Mouse (Mus musculus): Measurements from ENCODE around the gene Prepl. TPM values are rescaled to one million over a fixed set of nuclear protein-coding genes. Genes with fewer than 3 reads are reported as not detected.

The Prepl gene
- polyA plus RNA-seq, 1 experiment from 2014 or later = 129 TPM

- DNase-seq (no peak), ATAC-seq (ENCODE audit: low FRiP score, low TSS enrichment) (no peak)
- no peak overlapping the region for H3K4me2 ChIP-seq (ENCODE audit: low read length)
- H3K9ac ChIP-seq (replicated peaks; ENCODE audit: low read length) = no peak overlapping the region
- no peaks in the 10 kb centered on the region for H3K9me3 ChIP-seq (ENCODE audit: control insufficient read depth, low read length)
- H3K36me3 ChIP-seq (ENCODE audit: control insufficient read depth, insufficient read depth, low read length) = no peaks in the 10 kb centered on the region
- H3K4me3 ChIP-seq (replicated peaks; ENCODE audit: low read depth, low read length) = no peak overlapping the region
- H3K4me1 ChIP-seq (ENCODE audit: control insufficient read depth, insufficient read depth, low read length) = no peaks in the 10 kb centered on the region
- WGBS = 90% methylated on average over 6 of the region's 6 CpGs
- no peaks in the 10 kb centered on the region for H3K27me3 ChIP-seq (ENCODE audit: control insufficient read depth, insufficient read depth, low read length)
- no peak overlapping the region for H3K27ac ChIP-seq (replicated peaks; ENCODE audit: low read depth, low read length)
Measured at GRCm38 (mm10) chr17:85025151-85025550, 64.9 kb downstream of the Prepl start.

GRCm38 (mm10) chr17:85024237-85024636 is 65.8 kb downstream of the Prepl start:
- H3K9ac ChIP-seq (replicated peaks; ENCODE audit: low read length) = no peak overlapping the region
- ATAC-seq (ENCODE audit: low FRiP score, low TSS enrichment) (no peak), DNase-seq (no peak)
- no peaks in the 10 kb centered on the region for H3K27me3 ChIP-seq (ENCODE audit: control insufficient read depth, insufficient read depth, low read length)
- H3K4me2 ChIP-seq (ENCODE audit: low read length) = no peak overlapping the region
- no peaks in the 10 kb centered on the region for H3K36me3 ChIP-seq (ENCODE audit: control insufficient read depth, insufficient read depth, low read length)
- 94% methylated on average over 8 of the region's 8 CpGs for WGBS
- H3K4me3 ChIP-seq (replicated peaks; ENCODE audit: low read depth, low read length) = no peak overlapping the region
- no peaks in the 10 kb centered on the region for H3K4me1 ChIP-seq (ENCODE audit: control insufficient read depth, insufficient read depth, low read length)
- H3K27ac ChIP-seq (replicated peaks; ENCODE audit: low read depth, low read length) = no peak overlapping the region
- H3K9me3 ChIP-seq (ENCODE audit: control insufficient read depth, low read length) = no peaks in the 10 kb centered on the region

- no peak overlapping the region for H3K27ac ChIP-seq (replicated peaks; ENCODE audit: low read depth, low read length)
- ATAC-seq (ENCODE audit: low FRiP score, low TSS enrichment) (no peak; the same call in 1 of the 2 replicates), DNase-seq (peak; percentile 92)
Measured at GRCm38 (mm10) chr17:85023247-85024167, 66.5 kb downstream of the Prepl start.

GRCm38 (mm10) chr17:85020343-85020742 is 69.7 kb downstream of the Prepl start:
- 86% methylated on average over 3 of the region's 3 CpGs for WGBS
- no peaks in the 10 kb centered on the region for H3K36me3 ChIP-seq (ENCODE audit: control insufficient read depth, insufficient read depth, low read length)
- no peak overlapping the region for H3K4me2 ChIP-seq (ENCODE audit: low read length)
- no peak for DNase-seq
- no peak for ATAC-seq (ENCODE audit: low FRiP score, low TSS enrichment)
- no peaks in the 10 kb centered on the region for H3K4me1 ChIP-seq (ENCODE audit: control insufficient read depth, insufficient read depth, low read length)
- no peak overlapping the region for H3K27ac ChIP-seq (replicated peaks; ENCODE audit: low read depth, low read length)
- H3K4me3 ChIP-seq (replicated peaks; ENCODE audit: low read depth, low read length) = no peak overlapping the region
- H3K9ac ChIP-seq (replicated peaks; ENCODE audit: low read length) = no peak overlapping the region
- no peaks in the 10 kb centered on the region for H3K27me3 ChIP-seq (ENCODE audit: control insufficient read depth, insufficient read depth, low read length)
- no peaks in the 10 kb centered on the region for H3K9me3 ChIP-seq (ENCODE audit: control insufficient read depth, low read length)

More at GRCm38 (mm10) chr17:85023247-85024167, 66.5 kb downstream of the Prepl start:
- no peak overlapping the region for H3K9ac ChIP-seq (replicated peaks; ENCODE audit: low read length)
- no peaks in the 10 kb centered on the region for H3K27me3 ChIP-seq (ENCODE audit: control insufficient read depth, insufficient read depth, low read length)
- no peak overlapping the region for H3K4me2 ChIP-seq (ENCODE audit: low read length)
- no peaks in the 10 kb centered on the region for H3K36me3 ChIP-seq (ENCODE audit: control insufficient read depth, insufficient read depth, low read length)
- no peaks in the 10 kb centered on the region for H3K9me3 ChIP-seq (ENCODE audit: control insufficient read depth, low read length)
- 63% methylated on average over 22 of the region's 22 CpGs for WGBS
- H3K4me1 ChIP-seq (ENCODE audit: control insufficient read depth, insufficient read depth, low read length) = no peaks in the 10 kb centered on the region
- no peak overlapping the region for H3K4me3 ChIP-seq (replicated peaks; ENCODE audit: low read depth, low read length)

- WGBS = 88% methylated on average over 5 of the region's 5 CpGs
- Histone ChIP-seq H3K36me3 (ENCODE audit: control insufficient read depth, insufficient read depth, low read length) (no peaks in the 10 kb centered on the region), H3K9me3 (ENCODE audit: control insufficient read depth, low read length) (no peaks in the 10 kb centered on the region), H3K4me2 (ENCODE audit: low read length) (no peak overlapping the region), H3K27ac (replicated peaks; ENCODE audit: low read depth, low read length) (no peak overlapping the region), H3K9ac (replicated peaks; ENCODE audit: low read length) (no peak overlapping the region), H3K27me3 (ENCODE audit: control insufficient read depth, insufficient read depth, low read length) (no peaks in the 10 kb centered on the region), H3K4me1 (ENCODE audit: control insufficient read depth, insufficient read depth, low read length) (no peaks in the 10 kb centered on the region), H3K4me3 (replicated peaks; ENCODE audit: low read depth, low read length) (no peak overlapping the region)
- no peak for ATAC-seq (ENCODE audit: low FRiP score, low TSS enrichment)
- DNase-seq = no peak
Measured at GRCm38 (mm10) chr17:85018794-85019193, 71.2 kb downstream of the Prepl start.

DNA sequence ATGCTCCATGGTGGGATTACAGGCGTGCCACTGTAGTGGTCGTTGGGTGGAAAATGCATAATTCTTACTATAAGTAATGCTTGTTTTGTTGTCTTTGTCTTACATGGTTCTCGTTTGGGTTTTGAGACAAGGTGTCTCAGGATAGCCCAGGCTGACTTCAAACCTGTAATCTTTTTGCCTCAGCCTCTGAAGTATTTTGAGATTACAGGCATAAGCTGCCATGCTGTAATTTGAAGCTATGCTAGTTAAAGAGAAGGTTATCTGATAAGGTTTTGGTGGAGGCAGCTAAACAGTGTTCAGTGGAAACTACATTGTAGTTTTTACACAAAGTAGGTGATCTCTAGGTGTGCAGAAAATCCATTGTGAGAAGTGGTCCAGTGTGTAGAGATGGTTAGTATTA is 71.7 kb downstream of the Prepl start:
- Histone ChIP-seq H3K27me3 (ENCODE audit: control insufficient read depth, insufficient read depth, low read length) (no peaks in the 10 kb centered on the region), H3K4me2 (ENCODE audit: low read length) (no peak overlapping the region), H3K4me1 (ENCODE audit: control insufficient read depth, insufficient read depth, low read length) (no peaks in the 10 kb centered on the region), H3K9ac (replicated peaks; ENCODE audit: low read length) (no peak overlapping the region), H3K4me3 (replicated peaks; ENCODE audit: low read depth, low read length) (no peak overlapping the region), H3K36me3 (ENCODE audit: control insufficient read depth, insufficient read depth, low read length) (no peaks in the 10 kb centered on the region), H3K27ac (replicated peaks; ENCODE audit: low read depth, low read length) (no peak overlapping the region), H3K9me3 (ENCODE audit: control insufficient read depth, low read length) (no peaks in the 10 kb centered on the region)
- ATAC-seq (ENCODE audit: low FRiP score, low TSS enrichment) (no peak), DNase-seq (no peak)
- WGBS = 91% methylated on average over 3 of the region's 3 CpGs

- Histone ChIP-seq H3K4me1 (ENCODE audit: control insufficient read depth, insufficient read depth, low read length) (no peaks in the 10 kb centered on the region), H3K9ac (replicated peaks; ENCODE audit: low read length) (no peak overlapping the region), H3K4me2 (ENCODE audit: low read length) (no peak overlapping the region), H3K27ac (replicated peaks; ENCODE audit: low read depth, low read length) (no peak overlapping the region), H3K4me3 (replicated peaks; ENCODE audit: low read depth, low read length) (no peak overlapping the region), H3K9me3 (ENCODE audit: control insufficient read depth, low read length) (no peaks in the 10 kb centered on the region), H3K27me3 (ENCODE audit: control insufficient read depth, insufficient read depth, low read length) (no peaks in the 10 kb centered on the region), H3K36me3 (ENCODE audit: control insufficient read depth, insufficient read depth, low read length) (peaks cover 12% of the 10 kb centered on the region)
- no peak for DNase-seq
- 94% methylated on average over 3 of the region's 3 CpGs for WGBS
- no peak for ATAC-seq (ENCODE audit: low FRiP score, low TSS enrichment)
Measured at GRCm38 (mm10) chr17:85014632-85015031, 75.4 kb downstream of the Prepl start.

DNA sequence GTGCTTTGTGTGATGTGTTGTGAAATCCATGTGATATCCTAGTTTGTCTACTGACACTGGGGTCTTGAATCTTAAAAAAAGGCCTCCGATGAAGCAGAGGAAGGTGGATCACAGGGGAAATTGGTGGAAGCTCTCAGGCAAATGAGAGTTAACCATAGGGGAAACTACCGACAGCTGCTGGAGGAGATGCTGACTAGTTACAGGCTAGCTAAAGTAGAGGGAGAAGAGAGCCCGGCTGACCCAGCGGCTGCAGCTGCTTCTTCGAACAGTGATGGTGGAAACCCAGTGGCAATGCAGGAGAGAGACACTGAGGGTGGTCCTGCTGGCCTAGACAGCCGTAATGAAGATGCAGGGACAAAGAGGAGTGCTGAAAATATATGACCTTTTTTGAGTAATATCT is 76.6 kb downstream of the Prepl start:
- no peaks in the 10 kb centered on the region for H3K9me3 ChIP-seq (ENCODE audit: control insufficient read depth, low read length)
- no peak for DNase-seq
- H3K4me3 ChIP-seq (replicated peaks; ENCODE audit: low read depth, low read length) = no peak overlapping the region
- H3K4me2 ChIP-seq (ENCODE audit: low read length) = no peak overlapping the region
- ATAC-seq (ENCODE audit: low FRiP score, low TSS enrichment) = no peak
- H3K36me3 ChIP-seq (ENCODE audit: control insufficient read depth, insufficient read depth, low read length) = peaks cover 12% of the 10 kb centered on the region
- H3K4me1 ChIP-seq (ENCODE audit: control insufficient read depth, insufficient read depth, low read length) = no peaks in the 10 kb centered on the region
- no peaks in the 10 kb centered on the region for H3K27me3 ChIP-seq (ENCODE audit: control insufficient read depth, insufficient read depth, low read length)
- WGBS = 83% methylated on average over 6 of the region's 6 CpGs
- no peak overlapping the region for H3K27ac ChIP-seq (replicated peaks; ENCODE audit: low read depth, low read length)
- H3K9ac ChIP-seq (replicated peaks; ENCODE audit: low read length) = no peak overlapping the region

Data from midbrain, embryonic 14.5 days (tissue).